Mouse (Mus musculus) frontal cortex, postnatal 25 days (tissue): ENCODE measurements at regions not wholly inside any gene's neighbourhood (a gene's known extent, or its start where the extent isn't known, plus 50 kb on each side); places are given as distances from the start of the nearest gene placed in this dataset.

Experiments
- DNase-seq, 2 experiments: peaks; one replicate each; pipeline ENCODE4 v3.0.0; 2022; ENCODE audit warnings: low spot score in 2 of 2

DNA sequence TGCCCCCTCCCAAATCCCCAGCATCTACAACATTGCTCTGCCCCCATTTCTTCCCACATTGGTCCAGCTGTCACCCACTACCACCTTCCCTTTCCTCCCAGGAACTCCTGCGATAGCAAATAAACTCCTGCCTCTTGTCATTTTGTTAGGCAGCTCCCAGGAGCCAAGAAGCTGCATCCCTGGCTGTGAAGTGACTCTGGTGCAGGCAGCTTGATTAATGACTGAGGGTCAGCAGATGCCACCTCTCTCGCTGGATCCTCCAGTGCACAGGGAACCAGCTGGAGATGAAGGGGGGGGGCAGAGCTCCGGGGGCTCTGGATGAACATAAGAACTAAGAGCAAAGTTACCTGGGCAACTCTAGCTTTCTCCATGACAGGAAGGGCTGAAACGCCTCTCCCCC, 235.2 kb downstream of the Gm45692 start:
- DNase-seq, result no peak

DNA sequence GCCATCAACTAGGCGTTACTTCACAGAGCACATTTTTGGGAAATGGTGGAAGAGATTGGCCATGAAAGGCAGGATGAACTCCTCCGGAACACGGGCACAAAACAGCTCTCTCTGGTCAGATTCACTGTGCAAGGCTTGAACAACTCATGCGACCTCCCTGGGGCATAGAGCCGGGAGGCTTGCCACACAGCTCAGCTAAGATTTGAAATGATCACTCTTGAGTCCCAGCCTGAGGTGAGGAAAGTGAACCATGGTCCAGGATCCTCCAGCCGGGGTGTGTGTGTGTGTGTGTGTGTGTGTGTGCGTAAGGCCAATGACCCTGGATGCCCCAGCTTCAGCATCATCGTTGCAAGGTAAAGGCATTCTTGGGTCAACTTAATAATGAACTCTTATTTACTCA, 237.5 kb downstream of the Gm45692 start:
- DNase-seq, result no peak

DNA sequence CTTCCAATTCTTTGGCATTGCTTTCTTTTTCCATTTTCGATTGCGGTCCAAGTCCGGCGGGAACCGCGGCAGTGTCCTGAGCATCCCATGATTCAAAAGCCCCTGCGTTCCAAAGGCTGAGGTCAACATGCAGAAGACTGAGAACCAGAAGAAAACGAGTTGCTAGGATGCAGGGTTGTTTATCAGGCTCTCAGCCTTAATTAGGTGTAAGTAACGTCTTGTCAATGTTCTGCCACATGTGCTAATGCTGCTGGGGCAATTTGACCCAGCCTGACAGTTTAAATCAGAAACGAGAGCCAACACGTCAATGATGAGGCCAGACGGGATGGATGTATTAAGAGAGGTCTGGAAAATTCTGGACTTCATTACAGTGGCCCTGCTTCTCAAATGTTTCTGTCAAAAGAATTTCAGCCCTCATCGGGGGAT, 239.4 kb downstream of the Gm45692 start:
- no peak for DNase-seq

DNA sequence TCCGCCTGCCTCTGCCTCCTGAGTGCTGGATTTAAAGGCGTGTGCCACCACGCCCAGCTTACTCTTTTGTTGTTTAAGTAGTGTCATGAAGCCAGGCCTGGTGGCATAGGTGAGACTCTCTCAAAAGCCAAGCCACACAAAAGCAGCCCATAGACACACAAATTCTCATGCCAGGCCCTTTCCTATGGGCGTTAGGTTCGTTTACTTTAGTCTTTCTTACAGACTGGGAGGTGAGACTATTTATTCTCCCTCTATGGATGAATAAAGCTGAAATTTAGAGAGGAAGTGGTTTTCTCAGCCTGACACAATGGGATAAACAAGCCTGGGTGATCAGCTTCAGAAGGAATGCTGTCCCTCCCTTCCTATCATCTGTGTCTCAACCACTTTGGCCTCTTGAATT, 243.0 kb downstream of the Gm45692 start:
- DNase-seq, result no peak

DNA sequence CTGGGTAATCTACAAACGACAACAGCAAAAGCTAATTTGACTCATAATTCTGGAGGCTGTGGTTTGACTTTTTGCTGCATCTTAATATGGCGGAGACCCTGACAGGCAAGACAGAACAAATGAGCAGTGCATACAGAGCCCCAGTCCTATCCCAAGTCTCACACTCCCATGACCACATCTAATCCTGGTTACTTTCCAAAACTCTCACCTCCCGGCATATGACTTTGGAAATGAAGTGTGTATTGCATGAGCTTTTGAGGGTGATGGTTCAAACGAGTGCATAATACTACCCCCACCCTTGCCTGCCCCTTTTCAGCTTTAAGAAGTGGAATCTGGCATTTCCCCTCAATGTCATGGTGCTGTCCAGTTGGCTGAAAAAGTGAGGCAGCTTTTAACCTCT, 244.3 kb downstream of the Gm45692 start:
- no peak for DNase-seq

DNA sequence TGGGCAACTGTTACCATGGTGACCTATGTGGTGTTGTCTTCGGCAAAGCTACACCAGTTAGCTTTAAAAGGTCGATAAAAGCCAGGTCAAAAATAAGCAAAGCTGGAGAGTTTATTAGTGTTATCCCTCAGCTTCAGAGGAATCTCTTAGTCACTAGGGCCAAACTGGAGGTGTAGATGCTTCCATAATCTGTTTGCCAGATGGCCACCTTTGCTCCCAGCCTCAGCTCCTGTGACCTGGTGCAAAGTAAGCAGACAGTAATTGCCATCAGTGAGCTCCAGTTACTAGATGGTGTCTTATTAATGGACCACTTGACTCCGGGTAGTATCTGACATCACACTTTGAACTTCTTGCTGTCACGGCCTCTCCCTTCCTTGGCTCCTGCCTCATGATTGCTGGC, 245.3 kb downstream of the Gm45692 start:
- DNase-seq, result no peak

DNA sequence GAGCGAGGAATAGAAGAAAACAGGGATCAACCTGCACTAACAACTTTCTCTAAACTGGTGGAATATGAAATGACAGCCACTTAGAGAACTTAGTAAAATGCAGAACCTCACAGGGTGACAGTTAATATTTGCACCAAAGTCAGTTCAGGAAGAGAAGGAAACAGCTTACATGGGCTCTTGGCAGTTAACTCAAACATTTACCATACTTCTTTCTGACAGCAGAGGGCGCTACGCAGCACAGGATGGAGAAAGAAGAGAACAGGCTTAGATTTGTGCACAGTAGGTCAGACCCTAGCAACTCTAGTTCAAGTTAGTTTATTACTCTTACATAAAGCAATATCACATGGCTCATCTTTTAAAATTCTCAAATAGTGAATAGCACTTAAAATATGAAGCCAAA, 261.3 kb downstream of the Gm45692 start:
- DNase-seq, result peak; percentile 30 to 64

DNA sequence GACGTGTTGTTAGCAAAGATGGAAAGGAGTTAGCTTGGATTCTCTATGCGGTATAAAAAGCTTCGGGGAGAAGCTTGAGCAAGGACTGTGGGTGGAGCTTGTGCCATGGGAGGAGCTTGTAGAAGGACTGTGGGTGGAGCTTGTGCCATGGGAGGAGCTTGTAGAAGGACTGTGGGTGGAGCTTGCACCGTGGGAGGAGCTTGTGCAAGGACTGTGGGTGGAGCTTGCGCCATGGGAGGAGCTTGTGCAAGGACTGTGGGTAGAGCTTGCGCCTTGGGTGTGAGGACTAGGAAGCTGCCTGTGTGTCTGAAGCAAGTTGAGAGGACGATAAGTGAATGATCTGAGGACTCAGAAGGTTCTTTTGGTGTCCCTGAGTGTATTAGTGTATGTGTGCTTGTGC, 263.1 kb downstream of the Gm45692 start:
- DNase-seq, result no peak

DNA sequence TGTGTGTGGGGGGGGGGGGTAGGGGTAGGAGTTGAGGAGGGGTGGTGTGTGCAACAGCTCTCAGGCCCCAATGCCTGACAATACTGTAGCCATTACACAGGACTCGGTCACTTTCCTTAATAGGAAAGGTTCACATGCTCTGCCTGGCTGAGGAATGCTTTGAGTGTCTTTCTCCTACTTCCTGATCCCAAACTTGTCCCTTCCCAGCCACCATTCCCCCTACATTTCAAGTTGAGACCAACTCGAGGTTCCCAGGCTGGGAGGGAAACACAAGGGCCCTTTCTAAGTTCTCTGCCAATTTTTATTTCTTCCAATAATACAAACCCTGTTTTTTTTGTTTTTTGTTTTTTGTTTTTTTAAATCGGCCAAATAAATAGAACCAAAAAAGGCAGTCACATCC, 264.6 kb downstream of the Gm45692 start:
- DNase-seq, result no peak

DNA sequence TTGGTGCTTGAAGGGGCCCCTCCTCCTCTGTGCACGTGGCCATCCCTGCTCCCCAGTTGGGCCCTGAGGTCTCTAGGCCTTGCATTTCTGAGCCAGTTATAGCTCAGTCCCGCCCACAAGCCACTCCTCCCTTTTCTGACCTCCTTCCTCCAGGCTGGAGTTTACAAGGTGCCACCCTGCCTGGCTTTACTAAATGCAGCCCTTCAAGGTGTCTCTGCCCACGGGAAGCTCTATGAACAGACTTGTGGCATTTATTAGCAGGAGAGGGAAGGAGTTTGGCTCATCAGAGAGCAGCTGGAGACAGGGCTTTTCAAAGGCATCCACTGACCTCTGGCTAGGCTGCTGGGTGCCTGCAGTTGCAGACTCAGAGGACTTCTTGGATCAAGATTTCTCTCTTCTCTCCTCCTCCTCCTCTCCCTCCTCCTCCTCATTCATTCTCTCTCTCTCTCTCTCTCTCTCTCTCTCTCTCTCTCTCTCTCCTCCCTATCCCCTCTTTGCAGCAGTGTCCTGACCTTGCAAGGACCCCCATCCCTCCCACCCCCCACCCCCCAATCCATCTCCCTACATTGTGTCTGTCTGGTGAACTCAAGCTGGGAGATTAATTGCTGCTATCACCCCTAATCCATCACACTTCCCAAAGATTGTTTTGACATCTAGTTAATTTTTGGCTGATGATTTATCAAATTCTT, 265.1 kb downstream of the Gm45692 start:
- DNase-seq, result no peak

DNA sequence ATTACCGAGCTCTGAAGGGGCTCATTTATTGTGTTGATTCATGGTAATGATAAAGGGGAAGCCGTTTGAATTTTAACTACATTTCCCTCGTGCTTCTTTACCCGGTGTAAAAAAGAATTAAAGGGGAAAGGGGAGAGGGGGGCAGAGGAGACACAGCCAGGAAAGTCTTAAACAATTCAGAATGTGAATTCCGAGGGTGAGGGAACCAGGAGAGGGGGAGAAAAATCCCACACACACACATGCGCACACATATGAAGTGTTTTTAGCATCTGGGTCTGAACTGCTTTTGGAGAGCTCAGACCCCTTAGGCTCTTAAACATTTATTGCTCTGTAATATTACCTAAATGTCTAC, 265.6 kb downstream of the Gm45692 start:
- no peak for DNase-seq

DNA sequence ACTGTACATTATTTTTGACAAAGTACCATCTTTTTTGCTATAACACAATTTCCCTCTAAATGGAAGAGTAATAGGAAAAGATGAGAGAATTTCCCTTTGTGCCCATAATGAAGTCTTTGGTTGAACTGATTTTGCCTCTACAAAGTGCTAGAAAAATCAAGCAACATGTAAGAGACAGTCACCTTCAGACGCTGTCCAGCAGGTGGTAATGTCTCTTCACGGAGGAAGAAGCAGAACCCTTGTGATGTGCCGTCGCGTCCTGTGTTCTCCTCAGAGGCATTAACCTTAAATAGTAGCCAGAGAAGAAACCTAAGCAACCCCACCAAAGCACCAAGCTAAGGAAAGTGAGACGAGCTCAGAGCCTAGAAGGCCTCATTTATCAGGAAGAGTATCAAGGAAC, 275.7 kb downstream of the Gm45692 start:
- no peak for DNase-seq

DNA sequence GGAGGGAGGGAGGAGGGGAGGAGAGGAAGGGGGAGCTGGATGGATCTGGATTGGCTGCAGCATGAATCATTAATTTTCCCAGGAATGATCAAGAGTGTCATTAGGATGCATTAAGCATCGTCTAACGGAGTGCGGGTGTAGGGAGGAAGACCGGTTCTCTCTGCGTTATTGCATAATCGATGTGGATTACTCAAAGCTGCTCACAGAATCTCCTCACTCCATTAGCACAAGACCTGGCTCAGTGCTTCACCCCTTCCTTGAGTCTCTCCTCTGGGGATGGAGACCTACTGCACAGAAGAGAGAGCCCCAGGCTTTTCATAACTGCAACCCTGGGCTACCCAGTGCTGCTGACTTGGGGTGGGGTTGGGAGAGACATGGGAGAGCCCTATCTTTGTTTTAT, 300.7 kb downstream of the Gm45692 start:
- no peak for DNase-seq

DNA sequence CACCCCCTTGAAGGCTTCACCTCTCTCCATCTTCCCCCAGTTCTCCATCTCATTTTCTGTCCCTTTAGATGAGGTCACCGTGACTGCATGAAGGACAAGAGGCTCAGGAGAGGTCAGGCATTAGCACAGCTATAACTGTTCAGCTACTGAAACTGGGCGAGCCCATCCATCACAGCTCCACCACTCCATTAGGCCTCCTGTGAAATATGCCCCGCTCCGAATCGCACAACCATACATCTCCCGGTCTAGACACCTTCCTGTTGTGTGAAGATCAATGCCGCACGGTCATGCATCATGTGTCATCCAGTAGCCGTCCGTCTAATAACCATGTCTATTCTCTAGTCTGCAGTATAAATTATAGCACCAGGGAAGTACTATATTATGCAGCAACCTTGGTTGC, 301.2 kb downstream of the Gm45692 start:
- no peak for DNase-seq

DNA sequence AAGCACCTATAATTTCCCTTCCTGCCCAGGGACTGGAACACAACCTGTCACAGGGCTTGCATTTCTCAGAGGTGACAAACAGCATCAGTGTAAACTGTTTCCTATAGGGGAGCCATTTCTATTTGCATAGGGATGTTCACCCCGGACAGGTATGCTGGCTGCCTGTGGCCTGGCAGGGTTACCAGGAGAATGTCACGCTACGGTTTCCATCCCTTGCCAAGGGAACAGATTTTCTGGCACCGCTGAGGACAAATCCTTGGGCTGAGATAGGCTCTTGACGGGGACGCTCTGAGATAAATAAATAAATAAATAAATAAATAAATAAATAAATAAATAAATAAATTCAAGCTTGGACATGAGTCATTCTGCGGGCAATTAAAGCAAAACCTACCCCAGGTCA, 308.0 kb downstream of the Gm45692 start:
- DNase-seq, result no peak

DNA sequence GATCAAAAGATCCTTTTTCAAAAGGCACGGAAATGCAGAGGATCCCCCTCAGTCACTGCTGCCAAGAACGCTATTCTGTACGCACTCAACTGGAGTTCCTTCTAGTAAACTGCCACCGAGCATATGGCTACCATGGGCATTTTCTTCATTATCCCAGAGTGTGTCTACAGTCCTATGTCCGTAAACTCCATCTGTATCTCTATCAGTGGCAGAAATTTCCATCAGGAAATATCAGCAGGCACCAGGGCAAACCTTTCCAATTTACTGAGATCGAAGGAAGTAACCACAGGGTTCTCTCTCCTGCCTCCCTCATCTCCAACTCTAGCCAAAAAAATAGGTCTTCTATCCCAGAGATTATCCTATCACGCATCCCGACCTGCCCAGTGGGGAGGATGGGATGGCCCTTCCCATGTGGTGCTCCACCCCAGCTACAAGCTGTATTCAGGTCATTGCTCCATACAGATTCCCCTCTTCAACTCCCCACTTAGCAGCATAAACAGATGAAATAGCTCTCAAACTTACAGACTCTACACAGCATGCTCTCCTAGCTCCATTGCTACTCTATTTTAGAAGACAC, 310.5 kb downstream of the Gm45692 start:
- DNase-seq, result no peak

DNA sequence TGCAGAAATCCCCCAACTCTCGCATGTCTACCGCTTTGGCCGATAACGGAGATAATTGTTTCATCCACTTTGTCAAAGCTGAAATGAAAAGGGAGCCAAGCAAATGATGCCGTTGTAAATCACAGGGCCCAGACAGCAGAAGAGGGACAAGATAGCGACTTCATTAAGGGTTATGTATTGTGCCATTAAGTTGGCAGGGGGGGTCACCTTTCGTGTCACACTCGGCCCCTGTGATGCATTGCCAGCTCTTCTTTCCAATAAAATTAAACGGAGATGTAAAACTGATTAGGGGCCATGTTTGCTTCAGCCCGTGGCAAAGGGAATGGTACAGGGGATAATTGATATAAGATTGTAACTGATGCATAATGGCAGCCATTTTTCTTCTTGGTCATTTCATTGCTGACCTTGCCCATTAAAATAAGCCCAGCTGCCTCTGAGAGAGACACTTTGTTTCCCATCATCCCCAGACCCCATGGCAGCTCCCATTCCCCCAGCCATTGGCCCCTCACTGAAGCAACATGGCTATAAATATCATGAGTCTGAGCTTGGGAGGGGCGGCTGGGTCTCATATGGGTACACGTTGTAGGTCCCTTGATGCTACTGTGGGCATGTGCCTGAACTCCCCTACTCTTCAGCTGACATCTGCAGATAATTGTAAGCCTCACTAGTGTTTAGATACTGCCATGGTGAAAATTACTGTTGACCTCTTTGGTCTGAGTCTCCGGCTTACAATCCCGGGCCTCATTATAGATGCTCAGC, 313.0 kb downstream of the Gm45692 start:
- DNase-seq, result no peak

DNA sequence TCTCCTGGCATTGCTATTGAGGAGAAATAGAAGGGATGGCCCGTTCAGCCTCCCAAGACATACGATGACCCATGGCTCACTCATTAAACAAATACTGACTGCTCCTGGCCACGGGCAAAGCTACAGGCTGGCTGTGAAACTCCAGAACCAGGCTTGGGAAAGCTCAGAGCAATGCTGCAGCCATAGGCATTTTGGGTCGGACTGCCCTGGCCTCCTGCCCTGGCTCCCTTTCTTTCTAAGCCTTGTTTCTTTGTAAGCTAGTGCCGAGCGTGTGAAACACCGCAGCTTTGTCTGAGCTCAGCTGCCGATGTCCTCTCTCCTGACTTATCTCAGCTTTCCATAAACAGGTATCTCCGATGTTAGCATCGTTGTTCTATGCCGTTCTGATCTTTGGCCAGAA, 316.9 kb downstream of the Gm45692 start:
- DNase-seq, result no peak

DNA sequence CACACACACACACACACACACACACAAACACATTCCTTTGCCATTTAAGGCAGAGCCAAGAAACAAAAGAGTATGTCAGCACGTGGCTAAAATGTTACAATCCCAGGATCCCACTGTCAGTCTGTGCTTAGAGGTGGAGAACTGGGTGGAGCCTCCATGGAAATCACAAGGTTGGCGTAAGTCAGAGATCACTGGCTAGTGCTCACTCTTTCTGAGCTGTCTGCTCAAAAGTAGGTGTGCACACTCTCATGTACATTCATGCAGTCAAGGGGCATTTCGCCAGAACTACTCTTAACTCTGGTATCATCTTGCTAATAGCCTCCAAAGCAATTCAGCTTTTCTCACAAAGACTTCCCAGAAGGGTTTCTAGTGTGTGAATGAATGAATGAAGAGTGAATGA, 318.2 kb downstream of the Gm45692 start:
- no peak for DNase-seq

DNA sequence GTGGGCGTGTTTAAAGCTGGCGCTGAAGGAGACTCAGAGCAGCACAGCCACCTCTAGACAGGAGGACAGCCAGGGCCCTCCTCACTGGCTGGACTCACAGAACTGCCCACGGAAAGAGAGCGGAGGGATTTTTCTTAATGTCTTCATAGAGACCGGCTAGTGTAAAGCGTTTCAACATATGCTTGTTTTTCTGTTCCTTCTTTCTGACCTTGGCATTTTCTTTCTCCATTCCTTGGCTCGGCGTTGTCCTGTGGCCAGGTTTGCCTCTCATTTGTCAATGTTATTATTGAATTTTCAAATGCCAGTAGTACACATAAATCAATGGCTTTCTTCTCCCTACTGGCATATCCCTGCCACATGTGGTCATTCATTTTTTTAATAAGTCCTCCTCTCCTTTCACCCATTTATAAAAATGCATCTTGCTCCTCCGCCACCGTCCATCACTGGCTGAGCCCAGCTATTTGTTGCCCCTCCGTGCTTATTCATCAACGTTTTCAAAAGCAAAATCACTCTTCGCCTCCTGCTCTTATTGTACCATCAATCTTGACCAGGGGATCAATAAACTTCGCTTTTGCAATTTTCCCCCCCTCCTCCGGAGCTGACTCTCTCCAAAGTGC, 319.0 kb downstream of the Gm45692 start:
- no peak for DNase-seq

DNA sequence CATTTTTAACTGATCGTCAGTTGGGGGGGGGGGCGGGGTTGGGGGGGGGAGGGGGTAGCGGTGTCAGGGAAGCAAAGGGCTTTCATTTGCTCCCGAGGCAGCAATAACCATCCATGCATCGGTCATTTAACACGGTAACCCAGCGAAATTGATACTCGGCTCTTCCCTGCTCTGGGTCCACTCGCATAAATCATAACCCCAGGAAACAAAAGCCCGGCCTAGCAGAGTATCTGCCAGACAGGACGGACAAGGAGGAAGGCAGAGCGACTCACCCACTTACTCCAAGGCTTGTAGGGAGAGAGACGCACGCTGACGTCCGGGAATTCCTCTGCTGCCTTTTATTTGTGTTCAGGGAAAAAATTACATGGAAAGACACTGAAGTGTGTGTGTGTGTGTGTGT, 319.5 kb downstream of the Gm45692 start:
- no peak for DNase-seq

DNA sequence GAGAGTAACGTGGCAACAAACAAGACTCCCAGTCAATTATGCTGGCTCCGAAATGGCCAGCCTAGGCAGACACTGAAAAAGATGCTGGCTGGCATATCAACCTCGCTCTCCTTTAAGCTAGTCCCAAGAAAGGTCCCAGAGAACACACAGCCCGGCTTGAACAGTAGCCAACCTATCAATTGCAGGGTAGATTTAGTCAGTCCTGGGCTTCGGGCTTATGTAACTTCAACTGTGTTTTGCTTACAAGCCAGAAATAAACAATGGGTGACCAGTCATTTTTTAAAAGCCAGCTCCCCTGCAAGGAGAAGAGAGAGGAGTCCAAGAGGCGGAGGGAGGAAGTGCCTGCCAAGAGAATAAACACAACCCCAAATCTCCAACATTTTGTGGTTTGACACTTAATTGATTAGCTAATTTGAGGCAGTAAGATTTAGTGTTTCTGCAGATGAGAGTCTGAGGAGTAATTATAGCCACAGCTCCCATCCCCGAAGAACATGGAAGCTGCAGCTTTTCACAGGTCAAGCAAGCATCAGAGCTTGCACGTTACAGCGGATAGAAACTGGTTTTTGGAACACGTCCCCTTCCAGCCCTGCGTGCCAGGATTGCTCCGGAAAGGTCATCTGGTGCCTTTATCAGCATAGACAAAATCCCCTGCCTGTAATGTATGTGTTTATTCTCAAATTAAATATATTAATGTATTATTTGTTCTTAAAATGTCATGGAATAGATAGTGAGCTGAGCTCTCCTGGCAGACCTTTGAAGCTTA, 322.1 kb downstream of the Gm45692 start:
- DNase-seq, result no peak
